ENCODE assay signal across 19 mouse cellular contexts in the genomic region with DNA sequence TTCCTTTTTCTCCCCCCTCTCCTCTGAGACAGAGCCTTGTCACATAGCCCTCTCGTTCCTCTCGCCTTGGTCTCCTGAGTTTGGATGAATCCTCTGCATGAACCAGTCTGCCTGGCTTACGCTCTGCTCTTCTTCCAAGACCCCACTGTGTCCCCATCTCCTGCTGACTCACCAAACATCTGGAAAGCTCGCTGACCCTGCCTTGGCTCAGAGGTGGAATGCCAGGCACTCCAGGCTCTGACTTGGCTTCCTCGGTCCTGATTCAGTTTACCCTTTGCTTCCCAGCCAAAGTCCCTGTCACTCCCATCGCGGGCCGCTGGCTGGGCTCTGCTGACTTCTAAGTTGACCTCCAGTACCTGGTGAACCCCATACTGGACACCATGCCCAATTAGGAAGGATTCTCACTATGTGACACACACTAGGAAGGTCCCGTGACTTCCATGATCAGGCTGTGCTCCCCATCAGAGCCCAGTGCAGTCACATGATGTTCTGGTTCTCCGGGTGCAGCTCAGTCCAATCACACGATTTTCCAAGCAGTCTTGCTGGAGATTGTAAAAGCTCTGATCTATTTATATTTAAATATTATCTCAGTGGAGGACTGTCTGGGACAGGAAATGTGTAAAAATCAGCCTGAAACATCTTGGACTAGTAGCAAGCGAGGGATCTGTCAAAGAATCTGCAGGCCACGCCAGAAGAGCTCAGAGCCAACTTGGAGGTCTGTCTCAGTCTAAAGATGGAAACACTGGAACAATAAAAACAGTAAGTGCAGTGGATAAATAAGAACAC. TPM values are rescaled to one million over a fixed set of nuclear protein-coding genes. Genes with fewer than 3 reads are reported as not detected.
DNase-seq lines count a peak whose midpoint lies in the region; ATAC-seq lines count a peak whose summit lies in the region.
"Had no signal": no experiment of that assay in that cellular context is flagged by ENCODE, and none has a peak within 500 bp of the region (broad histone marks: within the 10 kb centered on the region; RNA-seq: fewer than 3 reads in every experiment).

No protein-coding gene starts in this region.

- peak; percentile 21 for DNase-seq in adrenal gland, postnatal 14 days
- DNase-seq in adrenal gland, adult 8-10 months, result no peak
- DNase-seq in kidney, adult 9 months, result peak; percentile 47
- peak; percentile 5 to 22 for DNase-seq in gastrocnemius, adult 8-10 months (ENCODE audit: low spot score in 2 of 2)
- DNase-seq in kidney, postnatal 36 days, result peak; percentile 28 to 56
- DNase-seq in cerebellum, adult 11-12 months, result no peak
- DNase-seq in embryo, embryonic 11 days, result no peak
- DNase-seq: B cell, adult 2 months; cerebellum, adult 18-20 months; left cerebral cortex, postnatal 4 days; liver, embryonic 13.5 days; retina, postnatal 1 day; spleen, adult 18-20 months had no signal

- ATAC-seq in kidney, embryonic 14.5 days (ENCODE audit: low FRiP score, low TSS enrichment), result no peak
- ATAC-seq: forebrain, embryonic 16.5 days had no signal

- H3K9me3 ChIP-seq in kidney, embryonic 14.5 days (ENCODE audit: control insufficient read depth, low read length), result 0 out of 2 replicates have a peak, but pooled peaks cover under 1% of the 10 kb centered on the region
- H3K9me3 ChIP-seq: neural tube, embryonic 15.5 days had no signal

- no peaks in the 10 kb centered on the region for H3K4me1 ChIP-seq in kidney, embryonic 14.5 days (ENCODE audit: control insufficient read depth, insufficient read depth, low read length)
- H3K4me1 ChIP-seq: neural tube, embryonic 15.5 days had no signal

- WGBS in kidney, embryonic 14.5 days, result 87% methylated on average over 13 of the region's 13 CpGs

- no peak overlapping the region for H3K9ac ChIP-seq in kidney, embryonic 14.5 days (ENCODE audit: low read depth, low read length)
- H3K9ac ChIP-seq: heart, embryonic 13.5 days; hindbrain, embryonic 14.5 days; liver, embryonic 13.5 days; neural tube, embryonic 15.5 days had no signal

- H3K4me2 ChIP-seq in kidney, embryonic 14.5 days (replicated peaks; ENCODE audit: low read depth, low read length), result no peak overlapping the region
- H3K4me2 ChIP-seq: heart, embryonic 13.5 days; hindbrain, embryonic 14.5 days; liver, embryonic 13.5 days; neural tube, embryonic 15.5 days had no signal

- no peak overlapping the region for H3K27ac ChIP-seq in kidney, embryonic 14.5 days (ENCODE audit: low read depth, low read length)
- H3K27ac ChIP-seq: heart, embryonic 13.5 days; hindbrain, embryonic 14.5 days; liver, embryonic 13.5 days; neural tube, embryonic 15.5 days had no signal

- H3K4me3 ChIP-seq in kidney, embryonic 14.5 days (ENCODE audit: low read length), result no peak overlapping the region
- H3K4me3 ChIP-seq: heart, embryonic 13.5 days; liver, embryonic 13.5 days; neural tube, embryonic 15.5 days had no signal

- no peaks in the 10 kb centered on the region for H3K36me3 ChIP-seq in kidney, embryonic 14.5 days (ENCODE audit: control insufficient read depth, insufficient read depth, low read length)
- H3K36me3 ChIP-seq: heart, embryonic 13.5 days; liver, embryonic 13.5 days; neural tube, embryonic 15.5 days had no signal

- no peaks in the 10 kb centered on the region for H3K27me3 ChIP-seq in kidney, embryonic 14.5 days (ENCODE audit: control insufficient read depth, insufficient read depth, low read length)
- H3K27me3 ChIP-seq: heart, embryonic 13.5 days; liver, embryonic 13.5 days; megakaryocyte, embryonic 14.5 days; neural tube, embryonic 15.5 days had no signal

RNA-seq across cellular contexts. Expression of gene Pomp, which starts 47.8 kb away (rescaled TPM):
- 161 and 178 TPM in 2 replicates for total RNA-seq in adrenal gland, postnatal 14 days (2021)
- 100 to 1,000 TPM; 172 to 235 (median 197) TPM for total RNA-seq in adrenal gland, adult 8-10 months (2022)
- polyA plus RNA-seq in kidney, embryonic 14.5 days (2014; fragmentation: Nextera tagmentation; extraction: Ambion mirVana), result 495 and 603 TPM in 2 replicates
- total RNA-seq in gastrocnemius, adult 8-10 months (2022), result 100 to 1,000 TPM; 128 to 135 (median 130) TPM

Comparison
In these comparisons a context has a peak if more than half of its experiments do, and no peak if none do; other contexts are left out.
1. DNase-seq: peak in adrenal gland, postnatal 14 days (single experiment), kidney, adult 9 months (single experiment), gastrocnemius, adult 8-10 months (2 of 2) and kidney, postnatal 36 days (2 of 2); none in adrenal gland, adult 8-10 months (single experiment), cerebellum, adult 11-12 months (single experiment) and embryo, embryonic 11 days (single experiment).